Mouse (Mus musculus) MEL (cell line): ENCODE measurements at regions not wholly inside any gene's neighbourhood (a gene's known extent, or its start where the extent isn't known, plus 50 kb on each side); places are given as distances from the start of the nearest gene placed in this dataset.

ENCODE experiments used
- DNase-seq: peaks from one replicate; pipeline ENCODE4 v3.0.0; 2011; ENCODE audit warnings: low read depth, low spot score
- H3K27ac ChIP-seq: 2 replicates; pipeline ENCODE4 v1.5.1; 2012; ENCODE audit warnings: low read depth, mild to moderate bottlenecking, control low read depth, low read length, moderate library complexity; ENCODE audit not compliant: control insufficient read depth
- H3K27me3 ChIP-seq, 2 experiments: fragments of 150-350 bp in 1 of 2; sonication (generic) in 1 of 2; 2 replicates each; pipeline ENCODE4 v1.6.1; 2012; ENCODE audit warnings: low read length in 2 of 2, mild to moderate bottlenecking in 2 of 2, improper control_type of control experiment in 1 of 2, moderate library complexity in 1 of 2; ENCODE audit not compliant: insufficient read depth in 2 of 2, control insufficient read depth in 1 of 2
- H3K36me3 ChIP-seq, 2 experiments: 2 replicates each; pipeline ENCODE4 v1.6.1; 2012 to 2014; ENCODE audit warnings: low read length in 2 of 2, improper control_type of control experiment in 1 of 2, inconsistent platforms in 1 of 2, mild to moderate bottlenecking in 1 of 2; ENCODE audit not compliant: insufficient read depth in 2 of 2, control insufficient read depth in 1 of 2
- H3K4me1 ChIP-seq, 2 experiments: fragments of 150-350 bp in 1 of 2; sonication (generic) in 1 of 2; 2 replicates each; pipeline ENCODE4 v1.6.1; 2012; ENCODE audit warnings: low read length in 2 of 2, improper control_type of control experiment in 1 of 2, mild to moderate bottlenecking in 1 of 2; ENCODE audit not compliant: insufficient read depth in 2 of 2, control insufficient read depth in 1 of 2
- H3K4me3 ChIP-seq, 2 experiments: fragments of 150-350 bp in 1 of 2; sonication (generic) in 1 of 2; 2 replicates each; pipeline ENCODE4 v1.5.1; 2012; ENCODE audit warnings: low read depth in 2 of 2, low read length in 2 of 2, mild to moderate bottlenecking in 2 of 2, moderate library complexity in 2 of 2, control low read depth in 1 of 2, improper control_type of control experiment in 1 of 2; ENCODE audit not compliant: control insufficient read depth in 1 of 2, insufficient read depth in 1 of 2
- H3K79me2 ChIP-seq: 2 replicates; pipeline ENCODE4 v1.6.1; 2012; ENCODE audit warnings: mild to moderate bottlenecking, low read length, moderate library complexity; ENCODE audit not compliant: control insufficient read depth, poor library complexity, insufficient read depth
- H3K9ac ChIP-seq: 2 replicates; pipeline ENCODE4 v1.6.1; 2012; ENCODE audit warnings: low read depth, mild to moderate bottlenecking, control low read depth, low read length, moderate library complexity; ENCODE audit not compliant: control insufficient read depth, poor library complexity, severe bottlenecking
- H3K9me3 ChIP-seq: fragments of 150-350 bp; sonication (generic); replicated peaks from 2 replicates; pipeline ENCODE4 v1.6.1; 2012; ENCODE audit warnings: mild to moderate bottlenecking, low read length, improper control_type of control experiment, moderate library complexity; ENCODE audit not compliant: insufficient read depth
- CHD2 ChIP-seq: IDR thresholded peaks from 2 replicates; pipeline ENCODE4 v1.6.1; 2011; ENCODE audit warnings: low read length, improper control_type of control experiment
- CTCF ChIP-seq, 3 experiments: IDR thresholded peaks in 2 of 3; conservative IDR thresholded peaks in 1 of 3; 2 replicates each; pipeline ENCODE4 v1.5.1; 2011 to 2012; ENCODE audit warnings: low read length in 3 of 3, low read depth in 2 of 3, mild to moderate bottlenecking in 2 of 3, improper control_type of control experiment in 1 of 3, inconsistent platforms in 1 of 3, mixed read lengths in 1 of 3, moderate library complexity in 1 of 3; ENCODE audit not compliant: control insufficient read depth in 1 of 3, insufficient read depth in 1 of 3, poor library complexity in 1 of 3, severe bottlenecking in 1 of 3
- E2F4 ChIP-seq: IDR thresholded peaks from 2 replicates; pipeline ENCODE4 v1.6.1; 2011; ENCODE audit warnings: low read depth, low read length, improper control_type of control experiment, borderline replicate concordance
- ETS1 ChIP-seq: IDR thresholded peaks from 2 replicates; pipeline ENCODE4 v1.6.1; 2012; ENCODE audit warnings: low read depth, mild to moderate bottlenecking, inconsistent platforms, low read length, improper control_type of control experiment, moderate library complexity
- JUND ChIP-seq: IDR thresholded peaks from 2 replicates; pipeline ENCODE4 v1.6.1; 2011; ENCODE audit warnings: low read depth, mild to moderate bottlenecking, improper control_type of control experiment, low read length
- MAFK ChIP-seq: IDR thresholded peaks from 2 replicates; pipeline ENCODE4 v1.6.1; 2011; ENCODE audit warnings: low read depth, mild to moderate bottlenecking, low read length, improper control_type of control experiment, borderline replicate concordance
- MEF2A ChIP-seq: IDR thresholded peaks from 2 replicates; pipeline ENCODE4 v1.6.1; 2014; ENCODE audit warnings: low read depth, mild to moderate bottlenecking, inconsistent platforms, low read length, improper control_type of control experiment; ENCODE audit not compliant: poor library complexity, insufficient replicate concordance, severe bottlenecking; ENCODE audit errors: extremely low read depth
- MXI1 ChIP-seq: IDR thresholded peaks from 2 replicates; pipeline ENCODE4 v1.6.1; 2011; ENCODE audit warnings: mild to moderate bottlenecking, low read depth, low read length, improper control_type of control experiment
- MYB ChIP-seq: IDR thresholded peaks from 2 replicates; pipeline ENCODE4 v1.6.1; 2011; ENCODE audit warnings: mild to moderate bottlenecking, low read depth, low read length, improper control_type of control experiment
- MYC ChIP-seq: IDR thresholded peaks from 2 replicates; pipeline ENCODE4 v1.6.1; 2011; ENCODE audit warnings: low read depth, mild to moderate bottlenecking, low read length, improper control_type of control experiment, moderate library complexity
- POLR2A ChIP-seq, 2 experiments: IDR thresholded peaks; 2 replicates each; pipeline ENCODE4 v1.6.1; 2011 to 2012; ENCODE audit warnings: low read length in 2 of 2, mild to moderate bottlenecking in 2 of 2, control low read depth in 1 of 2, improper control_type of control experiment in 1 of 2, low read depth in 1 of 2, moderate library complexity in 1 of 2; ENCODE audit not compliant: control insufficient read depth in 1 of 2, insufficient read depth in 1 of 2, poor library complexity in 1 of 2
- RAD21 ChIP-seq: IDR thresholded peaks from 2 replicates; pipeline ENCODE4 v1.6.1; 2011; ENCODE audit warnings: mild to moderate bottlenecking, low read depth, low read length, improper control_type of control experiment
- RCOR1 ChIP-seq: IDR thresholded peaks from 2 replicates; pipeline ENCODE4 v1.6.1; 2012; ENCODE audit warnings: low read depth, mild to moderate bottlenecking, inconsistent platforms, low read length, improper control_type of control experiment
- TAL1 ChIP-seq: IDR thresholded peaks from 2 replicates; pipeline ENCODE4 v1.6.1; 2012; ENCODE audit warnings: mild to moderate bottlenecking, inconsistent platforms, low read length, moderate library complexity, mixed read lengths
- TBP ChIP-seq: IDR thresholded peaks from 2 replicates; pipeline ENCODE4 v1.8.0; 2011; ENCODE audit warnings: low read depth, low read length, improper control_type of control experiment
- ZNF384 ChIP-seq: IDR thresholded peaks from 2 replicates; pipeline ENCODE4 v1.6.1; 2012; ENCODE audit warnings: low read depth, mild to moderate bottlenecking, inconsistent platforms, low read length, improper control_type of control experiment

- Histone ChIP-seq H3K4me3 (no peak overlapping the region), H3K36me3 (no peaks in the 10 kb centered on the region), H3K9ac (no peak overlapping the region), H3K4me1 (no peaks in the 10 kb centered on the region), H3K27ac (no peak overlapping the region), H3K9me3 (no peaks in the 10 kb centered on the region), H3K27me3 (no peaks in the 10 kb centered on the region), H3K79me2 (no peaks in the 10 kb centered on the region)
- TF ChIP-seq RCOR1 (no peak), POLR2A (IDR thresholded peaks at IDR 0.05; ENCODE audit: control insufficient read depth in 1 of 2, insufficient read depth in 1 of 2, low read depth in 1 of 2, low read length in 2 of 2, poor library complexity in 1 of 2) (no peak), MEF2A (no peak), E2F4 (no peak), TAL1 (no peak), MXI1 (no peak), CTCF (IDR thresholded peaks at IDR 0.05 in 2 of 3, conservative IDR thresholded peaks at IDR 0.05 in 1 of 3; ENCODE audit: control insufficient read depth in 1 of 3, insufficient read depth in 1 of 3, low read depth in 2 of 3, low read length in 3 of 3, poor library complexity in 1 of 3, severe bottlenecking in 1 of 3) (no peak), ETS1 (no peak), ZNF384 (no peak)
- no peak for DNase-seq
Observed at GRCm38 (mm10) chr13:59992346-59992745, 169.4 kb upstream of the Tut7 start.

DNA sequence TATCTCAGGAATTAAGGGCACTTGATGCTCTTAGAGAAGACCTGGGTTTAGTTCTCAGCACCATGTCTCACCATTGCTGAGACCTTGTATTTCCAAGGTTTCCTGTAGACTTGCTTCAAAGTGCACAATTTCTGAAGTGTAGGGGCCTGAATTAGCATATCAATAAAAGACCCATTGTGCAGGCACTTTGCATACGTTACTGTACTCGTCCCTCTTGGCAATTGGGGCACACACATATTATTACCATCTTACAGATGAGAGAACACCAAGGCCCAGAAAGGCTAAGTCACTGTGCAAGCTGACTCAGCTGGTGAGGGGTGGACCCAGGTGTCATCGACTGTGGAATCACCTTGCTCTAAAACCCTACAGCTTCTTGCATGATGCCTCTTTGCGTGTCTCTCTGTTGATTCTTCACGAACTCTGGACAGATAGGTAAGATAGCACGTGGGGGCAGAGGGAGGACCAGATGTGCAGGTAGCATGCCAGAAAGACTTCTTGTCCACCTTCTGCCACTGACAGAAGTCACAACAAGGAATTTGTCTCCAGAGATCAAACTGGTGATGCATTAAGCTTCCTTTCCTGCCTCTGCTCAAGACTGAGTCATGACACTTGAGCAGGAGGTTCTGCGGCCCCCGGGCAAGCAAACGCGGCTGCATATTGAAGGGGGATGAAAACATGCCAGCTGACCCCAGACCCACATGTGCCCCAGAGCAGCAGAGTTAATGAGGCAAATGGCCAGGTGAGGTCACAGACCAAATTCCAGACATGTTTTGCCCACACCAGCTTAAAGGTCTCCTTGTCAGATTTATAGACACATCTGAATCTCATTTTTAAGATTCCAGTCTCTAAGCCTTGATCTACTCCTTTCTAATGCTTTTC, 167.7 kb upstream of the Tut7 start:
- no peak for TF ChIP-seq ETS1
- no peak for TF ChIP-seq RAD21
- TF ChIP-seq CHD2 = no peak
- TF ChIP-seq MYB = no peak
- no peak for TF ChIP-seq MAFK
- no peak for TF ChIP-seq MYC
- TF ChIP-seq JUND = no peak
- no peak for TF ChIP-seq TBP
- Histone ChIP-seq H3K4me1 (no peaks in the 10 kb centered on the region), H3K9me3 (no peaks in the 10 kb centered on the region), H3K9ac (no peak overlapping the region), H3K36me3 (no peaks in the 10 kb centered on the region), H3K27me3 (no peaks in the 10 kb centered on the region), H3K79me2 (no peaks in the 10 kb centered on the region), H3K27ac (no peak overlapping the region), H3K4me3 (no peak overlapping the region)
- DNase-seq = no peak
